Mouse (Mus musculus): Measurements from ENCODE around the gene Zfp341.

DNA sequence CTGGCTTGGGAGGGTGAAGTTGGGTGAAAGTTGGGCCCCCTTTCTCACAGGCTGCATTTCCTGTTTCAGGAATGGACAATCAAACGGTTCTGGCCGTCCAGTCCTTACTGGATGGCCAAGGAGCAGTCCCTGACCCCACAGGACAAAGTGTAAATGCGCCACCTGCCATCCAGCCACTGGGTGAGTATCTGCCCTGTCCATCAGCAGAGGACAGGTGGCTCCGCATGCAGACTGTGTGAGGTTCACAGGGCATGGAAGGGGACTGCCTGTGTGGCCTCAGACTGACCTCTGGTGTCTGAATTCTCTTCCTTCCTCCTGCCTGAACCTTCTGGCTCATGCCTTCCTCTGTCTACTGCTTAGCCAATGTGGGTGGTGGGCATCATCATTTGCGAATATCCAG lies 8.6 kb downstream of the Zfp341 start:
- no peak for TF ChIP-seq CTCF (IDR thresholded peaks at IDR 0.05; ENCODE audit: borderline replicate concordance, extremely low read depth, insufficient read depth, insufficient read length)
- TF ChIP-seq POLR2A (IDR thresholded peaks at IDR 0.05; ENCODE audit: borderline replicate concordance, extremely low read depth, insufficient read depth, insufficient read length, poor library complexity, severe bottlenecking) = no peak

Data from brain, embryonic 14.5 days (tissue).